Mouse (Mus musculus) cerebellum, adult 9-11 months (tissue): Measurements from ENCODE around the gene Cpxm2.

Experiments used
- DNase-seq: peaks from one replicate; pipeline ENCODE4 v3.0.0; 2022

The Cpxm2 gene

GRCm38 (mm10) chr7:132015193-132015592, 139.3 kb downstream of the Cpxm2 start:
- DNase-seq: no peak

- DNase-seq: no peak
Observed at GRCm38 (mm10) chr7:132013970-132014369, 140.6 kb downstream of the Cpxm2 start.

- no peak for DNase-seq
Observed at GRCm38 (mm10) chr7:132012969-132013679, 141.4 kb downstream of the Cpxm2 start.

GRCm38 (mm10) chr7:132009002-132009401, 145.5 kb downstream of the Cpxm2 start:
- DNase-seq: no peak

GRCm38 (mm10) chr7:132005996-132006696, 148.4 kb downstream of the Cpxm2 start:
- DNase-seq: no peak

GRCm38 (mm10) chr7:131992873-131993272, 161.7 kb downstream of the Cpxm2 start:
- DNase-seq: no peak

GRCm38 (mm10) chr7:131992226-131992625, 162.3 kb downstream of the Cpxm2 start:
- DNase-seq: no peak

- DNase-seq: no peak
Observed at GRCm38 (mm10) chr7:131989056-131989455, 165.5 kb downstream of the Cpxm2 start.
